Comparison of ENCODE assay signal across 31 mouse cellular contexts in the genomic region with DNA sequence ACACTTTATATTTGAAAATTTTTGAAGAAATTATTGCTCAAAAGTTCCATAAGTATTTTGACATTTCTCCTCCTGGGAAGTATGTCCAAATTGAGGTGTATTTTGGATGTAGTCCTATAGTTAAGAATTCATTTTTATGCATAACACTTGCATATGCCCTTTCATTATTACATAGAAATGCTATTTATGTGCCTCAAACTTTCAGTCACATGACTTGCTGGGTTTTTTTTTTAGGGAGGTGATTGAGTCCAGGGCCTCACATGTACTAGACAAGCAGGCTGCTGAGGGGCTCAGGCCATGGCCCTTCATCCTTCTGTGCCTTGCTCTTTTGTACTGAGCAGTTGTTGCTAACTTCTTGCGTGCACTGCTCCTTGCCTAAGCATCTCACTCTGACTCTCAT. TPM values are rescaled to one million over a fixed set of nuclear protein-coding genes. Genes with fewer than 3 reads are reported as not detected.
"Had no signal": no experiment of that assay in that cellular context is flagged by ENCODE, and none has a peak within 500 bp of the region (broad histone marks: within the 10 kb centered on the region; RNA-seq: fewer than 3 reads in every experiment).

No protein-coding gene starts in this region.

- H3K27me3 ChIP-seq: heart, embryonic 12.5 days; heart, embryonic 13.5 days; heart, embryonic 15.5 days; hindbrain, embryonic 12.5 days; hindbrain, embryonic 13.5 days; hindbrain, embryonic 15.5 days; intestine, embryonic 15.5 days; kidney, embryonic 15.5 days had no signal

- DNase-seq: heart, postnatal 10 days; heart, postnatal 14 days; heart, postnatal 36 days; heart, postnatal 4 days; kidney, adult 11 months; kidney, adult 18-20 months; kidney, adult 2 months; kidney, adult 8-10 months; kidney, adult 9 months; kidney, postnatal 10 days; kidney, postnatal 14 days; kidney, postnatal 25 days; kidney, postnatal 36 days; kidney, postnatal 4 days; layer of hippocampus, adult 9-11 months; layer of hippocampus, postnatal 36 days had no signal

- H3K4me1 ChIP-seq: heart, embryonic 12.5 days; heart, embryonic 13.5 days; heart, embryonic 15.5 days; hindbrain, embryonic 10.5 days; hindbrain, embryonic 12.5 days; hindbrain, embryonic 13.5 days; hindbrain, embryonic 15.5 days; intestine, embryonic 15.5 days; kidney, embryonic 15.5 days had no signal

- H3K9me3 ChIP-seq: heart, embryonic 12.5 days; heart, embryonic 13.5 days; heart, embryonic 15.5 days; hindbrain, embryonic 10.5 days; hindbrain, embryonic 12.5 days; hindbrain, embryonic 13.5 days; hindbrain, embryonic 15.5 days; intestine, embryonic 15.5 days; kidney, embryonic 15.5 days had no signal

- H3K27ac ChIP-seq: heart, embryonic 13.5 days; heart, embryonic 15.5 days; hindbrain, embryonic 10.5 days; hindbrain, embryonic 12.5 days; hindbrain, embryonic 13.5 days; hindbrain, embryonic 14.5 days; hindbrain, embryonic 15.5 days; hindbrain, postnatal 0 days; intestine, embryonic 15.5 days; kidney, embryonic 15.5 days; kidney, postnatal 0 days; layer of hippocampus, adult 2 months; left cerebral cortex, adult 2 months had no signal

- H3K4me2 ChIP-seq: heart, embryonic 12.5 days; heart, embryonic 13.5 days; heart, embryonic 15.5 days; hindbrain, embryonic 12.5 days; hindbrain, embryonic 13.5 days; hindbrain, embryonic 14.5 days; hindbrain, embryonic 15.5 days; intestine, embryonic 15.5 days; kidney, embryonic 15.5 days had no signal

- H3K9ac ChIP-seq: heart, embryonic 12.5 days; heart, embryonic 13.5 days; heart, embryonic 15.5 days; hindbrain, embryonic 12.5 days; hindbrain, embryonic 13.5 days; hindbrain, embryonic 14.5 days; hindbrain, embryonic 15.5 days; intestine, embryonic 15.5 days; kidney, embryonic 15.5 days had no signal

- H3K4me3 ChIP-seq: heart, embryonic 12.5 days; heart, embryonic 13.5 days; heart, embryonic 15.5 days; hindbrain, embryonic 10.5 days; hindbrain, embryonic 12.5 days; hindbrain, embryonic 13.5 days; hindbrain, embryonic 15.5 days; intestine, embryonic 15.5 days; kidney, embryonic 15.5 days; layer of hippocampus, adult 2 months; left cerebral cortex, adult 2 months had no signal

RNA-seq across cellular contexts. Expression of a gene that starts 44.5 kb away (rescaled TPM):
- total RNA-seq: heart, postnatal 25 days; heart, postnatal 36 days had no signal
